Mouse (Mus musculus): ENCODE results near the gene Irgm1.

DNA sequence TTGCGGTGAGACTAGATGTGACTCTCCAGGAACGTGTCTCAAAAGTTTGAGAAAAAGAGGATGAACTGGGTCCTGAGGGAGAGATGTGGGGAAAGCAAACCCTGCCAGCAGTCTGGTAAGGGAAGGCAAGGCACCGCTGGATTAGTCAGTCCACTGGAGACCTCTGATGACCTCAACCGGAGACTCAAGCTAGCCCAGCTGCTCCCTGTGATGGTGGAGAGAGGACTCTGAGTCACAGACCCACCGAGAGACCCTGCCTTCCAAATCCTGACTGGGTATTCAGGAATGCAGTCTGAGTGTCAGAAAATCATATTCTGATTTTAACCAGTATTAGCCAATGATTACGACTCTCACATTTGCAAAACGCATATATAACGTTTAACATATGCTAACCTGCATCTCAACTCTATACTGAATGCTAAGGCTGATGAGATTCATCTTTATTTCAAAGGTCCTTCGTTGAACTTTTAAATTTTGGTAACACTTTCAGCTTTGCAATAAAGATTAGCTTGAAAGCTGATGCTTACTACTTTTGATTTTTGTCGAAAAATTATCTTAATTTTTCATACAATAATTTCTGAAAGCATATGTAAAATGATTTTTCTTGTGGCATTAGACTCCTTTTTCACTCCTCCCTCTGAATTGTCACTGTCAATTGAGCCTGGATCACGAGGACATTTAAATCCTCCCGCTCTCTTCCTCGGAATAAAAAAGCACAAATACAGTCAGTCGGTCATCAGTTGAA is 48.5 kb downstream of the Irgm1 start:
- TF ChIP-seq GATA1 (IDR thresholded peaks at IDR 0.05; ENCODE audit: borderline replicate concordance, low read length) (no peak), FLI1 (IDR thresholded peaks at IDR 0.05; ENCODE audit: low read length) (no peak)

Data from megakaryocyte, embryonic 14.5 days (primary cell).